Mouse (Mus musculus) MN1 (cell line): ENCODE measurements around the gene Gmeb2.

Experiments used
- DNase-seq: peaks from one replicate; pipeline ENCODE4 v3.0.0-alpha.2; 2016; ENCODE audit warnings: low spot score

The Gmeb2 gene

GRCm38 (mm10) chr2:181287958-181288350 lies at the start of gene Gmeb2:
Gene Gmeb2, minus strand, starts transcription at chr2:181288035.
- peak; percentile 98 for DNase-seq

- DNase-seq, result peak; percentile 80
These were observed 46.2 kb upstream of the Gmeb2 start for GRCm38 (mm10) chr2:181334023-181334422.

- no peak for DNase-seq
These were observed 44.7 kb upstream of the Gmeb2 start for GRCm38 (mm10) chr2:181332542-181332941.

- DNase-seq, result no peak
These were observed 38.3 kb upstream of the Gmeb2 start for GRCm38 (mm10) chr2:181326098-181326497.

GRCm38 (mm10) chr2:181322136-181322535 lies 34.3 kb upstream of the Gmeb2 start:
- DNase-seq, result no peak

GRCm38 (mm10) chr2:181320103-181320499 lies 32.3 kb upstream of the Gmeb2 start:
- DNase-seq, result no peak

- peak; percentile 95 for DNase-seq
These were observed 31.6 kb upstream of the Gmeb2 start, which contains the start of gene Rtel1 for GRCm38 (mm10) chr2:181319248-181320102. Gene Rtel1, plus strand, starts transcription at chr2:181319739.

- peak; percentile 78 for DNase-seq
These were observed 26.4 kb upstream of the Gmeb2 start, which contains the start of gene Stmn3 for GRCm38 (mm10) chr2:181314080-181314810. Gene Stmn3, minus strand, starts transcription at chr2:181314500.

GRCm38 (mm10) chr2:181313344-181314079 lies 25.7 kb upstream of the Gmeb2 start:
- DNase-seq, result peak; percentile 50

GRCm38 (mm10) chr2:181313006-181313343 lies 25.1 kb upstream of the Gmeb2 start:
- no peak for DNase-seq

- no peak for DNase-seq
These were observed 24.6 kb upstream of the Gmeb2 start for GRCm38 (mm10) chr2:181312435-181312834.

GRCm38 (mm10) chr2:181307144-181307804 lies 19.4 kb upstream of the Gmeb2 start:
- no peak for DNase-seq

GRCm38 (mm10) chr2:181304944-181305343 lies 17.1 kb upstream of the Gmeb2 start:
- DNase-seq, result no peak

GRCm38 (mm10) chr2:181302041-181302440 lies 14.2 kb upstream of the Gmeb2 start:
- DNase-seq, result no peak

- no peak for DNase-seq
These were observed 3.1 kb upstream of the Gmeb2 start for GRCm38 (mm10) chr2:181290937-181291336.

- no peak for DNase-seq
These were observed 856 bp upstream of the Gmeb2 start for GRCm38 (mm10) chr2:181288691-181289090.

GRCm38 (mm10) chr2:181287338-181287957 lies 387 bp downstream of the Gmeb2 start:
- peak; percentile 88 for DNase-seq

GRCm38 (mm10) chr2:181286629-181287337 lies 1.1 kb downstream of the Gmeb2 start:
- DNase-seq, result peak; percentile 14

GRCm38 (mm10) chr2:181279968-181280367 lies 7.9 kb downstream of the Gmeb2 start:
- DNase-seq, result peak; percentile 18

GRCm38 (mm10) chr2:181277866-181278265 lies 10.0 kb downstream of the Gmeb2 start:
- DNase-seq, result no peak

- DNase-seq, result peak; percentile 53
These were observed 11.1 kb downstream of the Gmeb2 start for GRCm38 (mm10) chr2:181276766-181277165.
